Mouse (Mus musculus) urinary bladder, postnatal 14 days (tissue): ENCODE measurements around the gene Slc45a1.
A peak's percentile ranks its signal among the peaks of the same experiment; 100 is the strongest.

Source experiments
- DNase-seq: peaks from one replicate; pipeline ENCODE4 v3.0.0; 2021; ENCODE audit warnings: low spot score

The Slc45a1 gene

DNA sequence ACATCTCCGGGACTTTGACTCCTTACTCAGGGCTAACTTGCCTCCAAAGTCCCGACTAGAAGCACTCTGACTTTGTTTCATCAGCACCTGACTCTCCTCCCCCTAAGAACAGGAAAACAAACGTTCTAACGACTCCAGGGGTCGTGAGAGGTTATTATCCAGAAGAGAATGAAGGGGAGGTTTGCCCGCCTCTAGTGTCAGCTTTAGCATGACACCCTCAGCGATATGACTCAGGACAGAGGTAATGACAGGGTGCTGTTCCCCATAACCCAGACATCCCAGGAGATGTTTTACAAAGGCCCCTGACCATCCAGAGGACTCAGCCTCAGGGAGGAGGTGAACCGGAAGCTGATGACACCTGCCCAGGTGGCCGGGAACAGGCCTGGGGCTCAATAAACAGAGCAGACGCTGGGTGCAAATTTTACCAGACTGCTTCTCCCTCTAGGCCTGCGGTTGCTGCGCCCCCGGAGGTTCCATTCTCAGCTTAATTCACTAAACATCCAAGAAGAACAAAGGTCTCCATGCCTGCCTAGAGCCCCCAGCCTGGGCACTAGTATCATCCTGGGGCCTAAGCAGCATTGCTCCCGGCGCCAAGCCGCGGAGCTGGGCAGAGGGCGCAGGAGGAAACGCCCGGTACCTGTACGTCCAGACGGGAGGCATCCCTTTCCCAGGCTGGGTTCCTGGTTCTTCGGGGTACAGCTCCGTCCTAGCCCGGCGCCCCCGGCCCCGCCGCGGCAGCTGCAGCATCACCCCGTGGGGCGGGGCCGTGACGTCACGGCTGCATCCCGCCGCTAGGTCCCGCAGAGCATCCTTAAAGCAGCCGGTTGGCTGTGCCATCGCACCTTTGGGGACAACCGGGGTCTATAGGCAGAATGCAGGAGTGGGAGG lies at the start of gene Slc45a1:
Gene Slc45a1, minus strand, starts transcription at position 785 of the 888 bp plus-strand sequence.
- no peak for DNase-seq

DNA sequence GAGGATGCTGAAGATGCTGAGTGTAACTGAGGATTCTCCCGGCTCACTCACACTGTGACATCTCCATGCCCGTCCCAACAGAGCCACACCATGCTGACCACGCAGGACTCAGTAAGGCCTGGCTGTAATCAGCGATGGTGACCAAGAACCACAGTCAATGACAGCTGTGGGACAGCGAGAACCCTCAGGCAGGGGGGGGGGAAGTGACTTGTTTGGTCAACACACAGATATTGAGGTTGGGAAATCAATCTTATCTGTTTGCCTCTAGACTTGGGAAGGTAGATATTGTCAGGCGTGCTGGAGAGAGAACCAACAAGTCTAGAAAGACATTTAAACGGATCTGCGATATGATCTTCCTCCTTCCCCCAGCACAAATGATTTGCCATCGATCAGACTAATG lies 48.9 kb upstream of the Slc45a1 start:
- DNase-seq: no peak

DNA sequence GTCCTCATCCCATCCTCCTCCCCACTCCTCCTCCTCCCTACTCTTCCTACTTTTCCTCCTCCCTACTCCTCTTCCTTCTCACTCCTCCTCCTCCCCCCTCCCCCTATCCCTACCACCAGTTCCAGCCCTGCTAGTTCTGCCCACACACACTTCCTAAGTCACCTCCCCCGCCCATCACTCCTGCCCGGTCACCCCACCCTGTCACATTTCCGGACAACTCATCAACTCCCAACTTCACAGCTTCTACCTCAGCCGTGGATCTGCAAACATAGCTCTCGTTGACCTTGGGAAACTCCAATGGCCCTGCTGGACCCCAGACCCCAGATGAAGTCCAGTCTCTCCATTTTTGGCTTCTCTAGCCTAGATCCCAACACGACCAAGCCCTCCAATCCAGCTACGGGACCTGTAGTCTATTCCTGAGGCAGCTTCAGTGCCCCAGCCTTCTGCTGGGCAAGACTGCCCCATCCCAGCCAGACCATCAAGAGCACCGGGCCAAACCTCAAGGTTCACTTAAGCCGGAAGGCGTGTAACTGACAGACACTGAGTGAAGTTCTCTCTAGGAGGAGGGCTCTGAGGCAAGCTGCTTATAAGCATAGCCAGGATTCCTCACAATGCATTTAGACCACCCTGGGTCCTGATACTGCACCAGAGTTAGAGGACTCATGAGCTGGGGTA lies 42.6 kb upstream of the Slc45a1 start:
- no peak for DNase-seq

DNA sequence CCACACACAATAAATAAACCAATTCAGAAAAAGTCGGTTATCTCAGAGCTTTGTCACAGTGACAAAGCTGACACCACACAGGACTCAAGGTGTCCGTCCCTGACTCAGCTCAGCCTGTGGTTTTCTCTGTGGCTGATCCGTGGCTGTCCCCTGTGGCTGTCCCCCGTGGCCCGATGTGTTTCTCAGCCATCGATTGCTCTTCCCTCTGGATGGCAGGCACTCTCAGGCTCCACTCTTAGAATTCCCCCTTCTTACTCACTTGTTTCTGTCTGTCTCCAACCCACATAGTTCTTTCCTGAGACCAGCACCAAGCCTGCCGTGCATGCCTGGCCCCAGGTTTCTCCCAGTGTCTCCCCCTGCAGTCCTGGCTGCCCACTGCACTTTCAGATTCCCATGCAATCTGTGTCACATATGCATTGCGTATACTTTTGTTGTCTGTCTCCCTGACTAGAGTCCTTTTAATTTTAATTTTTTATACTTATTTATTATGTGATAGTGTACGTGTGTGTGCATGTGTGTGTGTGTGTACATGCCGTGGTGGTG lies 41.0 kb upstream of the Slc45a1 start:
- DNase-seq: no peak

DNA sequence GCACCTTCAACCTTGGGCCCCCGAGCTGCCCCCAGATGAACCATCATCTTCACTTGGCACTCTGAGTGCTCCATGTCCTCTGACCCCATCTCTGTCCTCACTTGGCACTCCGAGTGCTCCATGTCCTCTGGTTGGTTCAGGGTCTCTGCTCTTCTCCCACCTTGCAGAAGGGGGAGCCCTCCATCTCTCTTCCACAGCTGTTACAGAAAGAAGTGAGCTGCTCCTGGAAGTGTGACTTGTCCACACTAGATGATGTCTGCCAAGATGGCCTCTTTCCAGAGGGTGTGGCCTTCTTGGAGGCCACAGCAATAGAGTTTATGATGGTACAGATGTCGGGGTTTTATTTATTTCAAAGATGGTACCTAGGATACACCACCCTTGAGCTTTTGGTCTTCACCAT lies 38.8 kb upstream of the Slc45a1 start:
- peak; percentile 61 for DNase-seq

DNA sequence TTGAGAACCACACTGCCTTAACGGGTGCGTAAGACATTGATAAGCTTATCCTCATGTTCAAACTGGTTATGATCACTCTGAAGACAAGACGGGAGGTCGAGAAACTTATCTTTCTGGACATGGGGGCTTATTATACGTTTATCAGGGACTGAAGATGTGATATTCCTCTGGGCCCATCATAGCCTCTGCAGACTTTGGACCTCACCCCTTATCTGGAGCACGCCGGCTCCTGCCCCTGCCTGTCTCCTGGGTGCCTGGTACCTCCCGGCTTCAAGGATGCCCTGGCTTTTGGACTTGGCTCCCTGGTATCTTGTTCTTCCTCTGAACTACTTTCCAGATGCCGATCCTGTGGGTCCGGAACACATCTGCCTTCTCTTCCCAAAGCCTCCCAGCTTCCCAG lies 37.6 kb upstream of the Slc45a1 start:
- DNase-seq: no peak

DNA sequence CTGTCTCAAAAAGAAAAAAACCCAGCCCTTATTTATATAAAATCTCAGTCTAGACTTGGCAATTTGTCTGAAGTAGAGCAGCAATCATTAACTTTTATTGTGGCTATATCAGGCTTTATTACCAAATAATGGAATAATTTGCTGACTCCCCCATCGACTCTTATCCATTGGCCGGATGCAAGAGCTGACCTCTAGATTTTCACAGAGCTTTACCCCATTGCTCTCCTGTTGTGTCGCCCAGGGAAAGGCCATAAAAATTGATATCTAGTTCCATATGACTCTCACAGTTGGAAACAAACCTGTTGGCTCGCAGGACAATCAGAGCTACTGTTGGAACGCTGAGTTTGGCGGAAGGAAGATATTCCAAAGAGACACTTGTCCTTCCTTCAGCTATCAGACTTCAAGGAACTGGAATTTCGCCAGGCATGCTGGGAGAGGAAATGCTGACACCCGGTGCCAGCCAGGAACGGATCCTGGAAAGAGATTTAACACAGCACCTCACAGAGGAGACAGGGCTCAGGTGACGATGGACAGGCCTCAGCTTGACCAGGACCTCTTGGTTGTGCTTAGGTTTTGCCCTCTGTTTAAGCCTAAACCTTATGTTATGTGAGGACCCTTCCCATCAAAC lies 35.3 kb upstream of the Slc45a1 start:
- DNase-seq: no peak

DNA sequence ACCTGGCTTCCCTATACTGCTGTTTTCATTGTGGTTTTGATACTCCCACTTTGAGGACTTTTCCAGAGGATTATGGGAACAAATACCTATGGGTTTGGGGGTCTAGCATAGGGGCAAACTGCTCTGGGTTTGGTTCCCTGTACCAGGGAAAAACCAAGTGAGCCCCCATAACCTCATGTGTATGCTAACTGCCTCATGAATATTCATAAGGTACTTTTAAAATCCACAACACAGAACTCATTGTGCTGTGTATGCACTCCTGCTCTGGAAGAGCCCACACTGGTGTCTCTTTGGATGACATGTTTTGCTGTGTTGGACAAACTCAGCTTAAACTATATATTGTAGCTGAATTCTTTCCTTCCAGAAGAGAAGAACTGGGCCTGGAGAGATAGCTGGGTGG lies 34.6 kb upstream of the Slc45a1 start:
- no peak for DNase-seq

DNA sequence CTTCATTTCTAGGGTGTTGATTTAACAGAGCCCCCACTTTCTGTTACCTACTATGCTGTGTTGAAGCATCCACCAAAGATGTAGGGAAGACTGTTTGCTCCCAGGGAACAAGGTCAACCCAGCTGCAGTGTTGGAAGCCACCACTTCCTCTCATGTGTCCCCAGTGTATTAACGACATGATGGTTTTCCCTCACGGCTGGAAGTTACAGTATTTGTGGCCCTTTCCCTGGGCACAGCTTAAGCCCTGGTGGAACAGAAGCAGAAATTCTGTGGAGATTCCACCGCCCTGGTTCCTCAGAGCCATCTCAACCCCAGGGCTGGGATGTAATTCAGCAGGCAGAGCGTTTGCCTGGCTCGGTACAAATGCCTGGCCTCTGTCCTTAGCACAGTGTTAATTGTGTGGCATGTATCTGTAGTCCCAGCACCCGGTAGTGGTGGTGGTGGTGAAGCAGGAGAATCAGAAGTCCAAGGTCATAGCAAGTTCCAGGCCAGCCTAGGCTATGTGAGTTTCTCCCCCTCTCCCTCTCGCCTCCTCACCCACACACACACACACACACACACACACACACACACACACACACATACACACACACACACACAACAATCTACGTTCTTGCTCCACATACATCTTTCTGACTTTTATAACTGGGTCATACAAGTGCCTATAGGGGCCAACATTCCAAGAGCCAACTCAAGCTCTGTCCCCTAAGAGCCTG lies 34.0 kb upstream of the Slc45a1 start:
- no peak for DNase-seq

DNA sequence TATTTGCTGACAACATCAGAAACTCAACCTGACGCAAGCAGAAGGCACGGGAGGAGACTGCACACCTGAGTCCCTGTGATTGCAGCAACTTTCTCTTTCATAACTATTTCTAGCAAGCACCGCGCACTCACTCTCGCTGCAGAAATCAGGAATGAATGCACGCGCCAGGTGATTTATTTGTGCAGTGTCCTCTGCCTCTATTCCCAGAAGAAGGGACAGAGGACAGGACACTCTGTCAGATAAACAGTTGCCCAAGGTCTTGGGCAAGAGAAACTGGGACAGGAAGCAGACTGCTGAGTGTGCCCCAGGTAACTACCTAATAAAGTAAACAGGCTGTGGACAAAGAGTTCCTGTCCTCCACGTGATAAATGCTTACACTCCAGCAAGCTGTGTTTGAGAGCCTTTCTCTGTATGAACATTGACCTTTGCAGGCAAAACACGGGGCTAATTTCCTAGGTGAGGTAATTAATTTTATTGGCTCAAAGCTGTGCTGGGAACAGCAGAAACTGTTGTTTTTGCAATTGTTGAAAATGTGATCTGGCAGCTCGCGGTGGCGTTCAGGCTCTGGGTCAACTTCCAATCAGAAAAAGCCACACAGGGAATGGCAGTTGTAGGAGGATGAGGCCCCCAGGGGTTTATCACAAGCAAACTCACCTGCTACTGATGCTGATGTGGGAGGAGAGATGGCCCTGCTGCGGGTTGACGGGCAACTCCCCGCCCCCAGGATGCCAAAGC lies 33.2 kb upstream of the Slc45a1 start:
- DNase-seq: no peak

DNA sequence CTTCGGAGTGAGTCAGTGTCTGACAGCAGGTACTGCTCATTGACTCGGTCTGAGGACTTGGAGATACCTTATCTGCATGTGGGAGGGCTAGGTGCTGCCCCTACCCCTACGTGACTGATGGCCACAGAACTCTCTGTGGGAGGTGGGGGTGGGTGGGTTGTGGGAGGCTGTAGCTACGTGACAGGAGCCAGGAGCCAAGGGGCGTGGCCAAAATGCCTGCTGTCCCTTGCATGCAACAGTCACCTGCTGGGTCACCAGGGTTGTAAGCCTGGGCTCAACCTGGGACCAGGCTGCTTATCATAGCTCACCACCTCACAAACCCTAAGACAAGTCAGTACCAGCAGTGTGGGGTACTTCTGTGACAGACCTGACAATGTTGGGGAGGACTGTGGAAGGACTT lies 28.4 kb upstream of the Slc45a1 start:
- no peak for DNase-seq

DNA sequence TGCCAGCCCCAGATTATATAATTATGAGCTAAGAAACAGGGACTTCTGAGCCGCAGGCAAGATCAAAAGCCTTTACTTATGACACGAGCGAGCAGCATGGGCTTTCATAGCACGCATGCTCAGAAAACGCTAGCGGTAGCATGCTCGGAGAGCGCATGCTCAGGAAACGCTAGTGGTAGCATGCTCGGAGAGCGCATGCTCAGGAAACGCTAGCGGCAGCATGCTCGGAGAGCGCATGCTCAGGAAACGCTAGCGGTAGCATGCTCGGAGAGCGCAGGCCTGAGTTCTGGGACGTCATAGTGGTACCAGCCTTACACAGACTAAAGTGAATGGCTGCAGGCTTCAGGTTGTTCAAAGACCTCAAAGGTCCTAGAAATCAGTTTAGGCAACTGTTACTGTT lies 26.8 kb upstream of the Slc45a1 start:
- DNase-seq: no peak

DNA sequence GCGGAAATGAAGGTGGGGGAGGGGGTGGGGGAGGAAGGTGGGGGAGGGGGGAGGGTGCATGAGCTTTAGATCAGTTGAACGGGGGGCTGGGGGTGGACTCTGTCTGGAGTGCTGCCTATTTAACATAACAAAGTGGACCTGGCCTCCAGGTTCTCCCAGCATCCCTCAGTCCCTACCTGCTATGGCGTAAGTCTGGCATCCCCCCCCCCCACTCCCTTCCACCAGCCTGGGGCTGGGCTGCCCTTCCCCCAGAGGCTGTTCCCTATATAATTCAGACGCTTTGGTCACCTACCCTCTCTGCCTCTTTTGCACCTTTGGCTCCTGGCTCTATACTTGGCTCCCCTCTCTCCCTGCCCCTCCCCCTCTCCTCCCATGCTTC lies 25.9 kb upstream of the Slc45a1 start:
- no peak for DNase-seq

DNA sequence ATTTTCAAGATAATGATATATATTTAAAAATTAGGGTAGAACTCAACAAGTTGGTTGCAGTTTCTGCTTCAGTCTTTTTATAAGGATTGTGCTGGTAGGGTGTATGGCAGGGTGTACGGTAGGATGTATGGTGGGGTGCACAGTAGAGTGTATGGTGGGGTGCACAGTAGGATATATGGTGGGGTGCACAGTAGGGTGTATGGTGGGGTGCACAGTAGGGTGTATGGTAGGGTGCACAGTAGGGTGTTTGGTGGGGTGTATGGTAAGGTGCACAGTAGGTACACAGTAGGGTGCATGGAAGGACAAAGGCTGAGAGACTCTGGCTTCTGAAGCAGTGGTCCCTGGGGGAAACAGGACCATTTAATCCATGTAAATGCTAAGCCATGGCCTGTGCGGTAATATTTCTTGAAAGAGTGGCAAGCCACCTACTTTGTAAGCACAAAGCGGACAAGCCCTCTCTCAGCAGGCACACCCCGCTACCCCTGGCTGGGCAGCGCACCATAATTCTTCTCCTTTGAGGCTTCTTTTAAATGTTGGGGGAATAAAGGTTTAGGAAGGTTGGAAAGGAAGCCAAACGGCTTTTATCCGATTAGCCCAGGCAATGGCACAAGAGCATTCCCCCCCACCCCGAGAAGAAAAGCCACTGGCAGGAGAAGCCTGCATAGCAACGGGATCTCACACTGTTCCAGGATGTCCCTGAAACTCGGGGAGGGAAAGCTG lies 25.3 kb upstream of the Slc45a1 start:
- no peak for DNase-seq

DNA sequence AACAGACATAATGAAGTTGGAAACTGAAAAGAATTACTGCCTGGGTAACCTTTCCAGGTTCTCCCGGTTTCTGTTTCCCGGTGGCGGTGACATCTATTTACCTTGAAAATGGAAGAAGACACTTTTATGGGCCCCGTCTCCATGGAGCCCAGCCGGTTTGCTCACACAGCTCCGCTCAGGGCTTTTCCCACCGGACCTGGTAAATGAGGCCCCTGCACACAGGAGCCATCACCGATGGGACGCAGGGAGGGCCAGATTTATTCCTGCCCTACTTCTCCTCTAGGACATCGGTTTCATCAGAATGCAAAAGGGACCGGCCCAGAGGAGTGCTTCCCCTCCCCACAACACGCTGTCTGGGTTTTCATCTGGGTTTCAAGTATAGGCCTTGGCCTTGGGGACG lies 24.1 kb upstream of the Slc45a1 start:
- no peak for DNase-seq

DNA sequence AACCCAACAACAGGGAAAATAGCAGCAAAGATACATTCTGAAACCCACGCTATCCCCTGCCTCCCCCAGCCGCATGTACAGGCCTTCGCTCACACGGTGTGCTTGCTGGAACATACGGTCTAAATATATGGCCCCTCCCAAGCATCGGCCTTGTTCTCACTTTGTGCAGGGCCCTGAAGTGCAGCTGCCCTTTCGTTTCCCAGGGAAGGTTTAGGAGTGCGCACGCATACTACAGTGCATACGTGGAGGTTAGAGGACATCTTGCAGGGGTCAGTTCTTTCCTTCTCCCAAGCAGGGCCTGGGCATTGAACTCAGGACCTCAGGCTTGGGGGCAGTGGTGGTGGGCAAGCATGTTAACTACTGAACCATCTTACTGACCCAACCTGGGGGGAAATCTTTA lies 23.3 kb upstream of the Slc45a1 start:
- no peak for DNase-seq

DNA sequence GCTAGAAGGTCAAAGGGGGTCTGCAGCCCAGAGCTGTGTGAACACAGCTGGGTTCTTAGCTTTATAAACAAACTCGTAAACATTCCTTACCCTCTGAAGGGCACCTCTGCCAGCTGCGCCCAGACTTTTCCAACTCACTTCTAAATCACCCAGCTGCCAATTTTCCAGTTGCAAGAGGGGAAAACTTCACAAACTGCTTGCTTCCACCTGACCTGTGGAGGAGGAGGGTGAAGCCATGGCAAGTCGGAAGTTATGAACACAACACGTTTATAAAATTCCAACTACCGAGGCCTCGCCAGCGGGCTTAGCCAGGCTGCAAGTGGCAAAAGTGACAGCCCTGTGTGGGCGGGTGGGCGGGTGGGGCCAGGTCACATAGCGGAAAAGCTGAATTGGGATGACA lies 13.8 kb upstream of the Slc45a1 start:
- DNase-seq: no peak

DNA sequence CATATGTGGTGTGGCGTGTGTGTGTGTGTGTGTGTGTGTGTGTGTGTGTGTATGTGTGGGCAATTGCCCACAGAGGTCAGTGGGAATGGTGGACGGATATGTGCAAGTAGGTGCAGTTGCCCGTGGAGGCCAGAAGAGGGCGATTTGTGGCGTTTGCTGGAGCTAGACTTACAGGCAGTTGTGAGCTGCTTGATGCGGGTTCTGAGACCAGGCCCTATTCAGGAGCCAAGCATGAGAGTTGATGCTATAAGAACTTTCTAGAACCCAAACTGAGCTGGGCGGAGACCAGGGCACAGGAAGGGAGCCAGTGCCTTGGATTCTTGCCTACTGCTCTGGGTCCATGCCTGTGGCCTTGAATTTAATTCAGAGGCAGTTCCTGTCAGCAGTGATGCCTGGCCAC lies 12.8 kb upstream of the Slc45a1 start:
- no peak for DNase-seq

DNA sequence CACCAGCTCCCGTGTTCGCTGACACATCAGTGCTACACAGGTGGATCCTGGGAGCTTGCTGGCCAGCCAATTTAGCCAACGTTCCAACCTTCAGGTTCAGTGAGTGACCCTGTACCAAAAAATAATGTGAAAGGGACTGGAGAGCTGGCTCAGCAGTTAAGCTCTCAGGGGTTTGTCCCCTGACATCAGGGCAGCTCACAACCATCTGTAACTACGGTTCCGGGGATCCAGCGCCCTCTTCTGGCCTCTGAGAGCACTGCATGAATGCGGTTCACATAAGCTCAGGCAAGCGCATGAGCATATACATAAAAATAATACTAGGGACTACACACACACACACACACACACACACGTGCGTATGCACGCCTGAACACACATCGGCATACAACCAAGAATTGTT lies 11.2 kb upstream of the Slc45a1 start:
- DNase-seq: no peak

DNA sequence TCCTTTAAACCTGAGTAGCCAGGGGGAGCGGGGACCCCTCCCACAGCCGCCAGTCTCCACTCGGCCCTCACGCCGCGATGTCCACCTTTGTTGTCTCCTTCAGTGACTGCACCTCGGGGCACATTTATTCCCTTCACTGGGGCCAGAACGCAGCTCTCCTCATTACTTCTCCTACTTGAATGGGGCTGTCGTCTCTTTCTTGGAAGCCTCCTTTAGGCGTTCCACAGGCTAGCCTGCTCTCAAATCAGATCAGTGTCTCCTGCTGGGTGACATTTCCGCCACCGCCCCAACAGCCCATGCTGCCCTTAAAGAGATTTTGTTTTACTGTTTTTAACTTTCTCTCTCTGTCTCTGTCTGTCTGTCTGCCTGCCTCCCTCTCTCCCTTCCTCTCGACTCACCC lies 9.9 kb upstream of the Slc45a1 start:
- DNase-seq: no peak
